ENCODE assay signal across 22 mouse cellular contexts in genomic region chr16:93116111-93116969, GRCm38 (mm10).
DNase-seq lines count a peak whose midpoint lies in the region; ATAC-seq and TF ChIP-seq lines count a peak whose summit lies in the region.
"Had no signal": no experiment of that assay in that cellular context is flagged by ENCODE, and none has a peak within 500 bp of the region (broad histone marks: within the 10 kb centered on the region; RNA-seq: fewer than 3 reads in every experiment).

No protein-coding gene starts in this region.

- WGBS in forebrain, embryonic 11.5 days = 50% methylated on average over 16 of the region's 16 CpGs
- 34% methylated on average over 16 of the region's 16 CpGs for WGBS in forebrain, embryonic 15.5 days
- 86% methylated on average over 16 of the region's 16 CpGs for WGBS in lung, postnatal 0 days

- intact Hi-C loops in heart, postnatal 25 days (cut with DNase I) = no loop called here

- no peak for TF ChIP-seq EP300 in lung, postnatal 0 days (IDR thresholded peaks at IDR 0.05)

- H3K9ac ChIP-seq in forebrain, embryonic 11.5 days (ENCODE audit: low read length) = no peak overlapping the region
- no peak overlapping the region for H3K9ac ChIP-seq in forebrain, embryonic 15.5 days (replicated peaks)
- H3K9ac ChIP-seq in lung, postnatal 0 days (replicated peaks; ENCODE audit: low read depth) = no peak overlapping the region
- H3K9ac ChIP-seq: heart, embryonic 15.5 days; neural tube, embryonic 12.5 days had no signal

- no peak overlapping the region for H3K4me3 ChIP-seq in forebrain, embryonic 11.5 days (ENCODE audit: low read depth, low read length)
- no peak overlapping the region for H3K4me3 ChIP-seq in forebrain, embryonic 15.5 days
- no peak overlapping the region for H3K4me3 ChIP-seq in lung, postnatal 0 days (ENCODE audit: low read depth, low read length)
- H3K4me3 ChIP-seq: erythroblast, embryonic 14.5 days; heart, adult 2 months; heart, embryonic 15.5 days; hindbrain, embryonic 10.5 days; limb, embryonic 10.5 days; neural tube, embryonic 12.5 days had no signal

- H3K4me2 ChIP-seq in forebrain, embryonic 11.5 days (ENCODE audit: low read depth, low read length, severe bottlenecking) = no peak overlapping the region
- H3K4me2 ChIP-seq in forebrain, embryonic 15.5 days (replicated peaks) = no peak overlapping the region
- no peak overlapping the region for H3K4me2 ChIP-seq in lung, postnatal 0 days (replicated peaks; ENCODE audit: low read depth, low read length)
- H3K4me2 ChIP-seq: heart, embryonic 15.5 days; liver, embryonic 11.5 days; midbrain, embryonic 11.5 days; neural tube, embryonic 12.5 days had no signal

- no peaks in the 10 kb centered on the region for H3K4me1 ChIP-seq in forebrain, embryonic 11.5 days (replicated peaks; ENCODE audit: control insufficient read depth, insufficient read depth, low read length)
- peaks cover 4% of the 10 kb centered on the region; the same call in 1 of the 2 replicates for H3K4me1 ChIP-seq in forebrain, embryonic 15.5 days
- no peaks in the 10 kb centered on the region for H3K4me1 ChIP-seq in lung, postnatal 0 days (ENCODE audit: insufficient read depth, low read depth, low read length)
- H3K4me1 ChIP-seq: heart, embryonic 15.5 days; limb, embryonic 10.5 days; neural tube, embryonic 12.5 days had no signal

- H3K27ac ChIP-seq in forebrain, embryonic 11.5 days (ENCODE audit: low read depth, low read length) = no peak overlapping the region
- H3K27ac ChIP-seq in forebrain, embryonic 15.5 days (replicated peaks) = no peak overlapping the region
- H3K27ac ChIP-seq in lung, postnatal 0 days (ENCODE audit: low read length) = no peak overlapping the region
- H3K27ac ChIP-seq: heart, adult 2 months; heart, embryonic 15.5 days; hindbrain, embryonic 10.5 days; limb, embryonic 10.5 days; neural tube, embryonic 12.5 days had no signal

- no peaks in the 10 kb centered on the region for H3K36me3 ChIP-seq in forebrain, embryonic 11.5 days (ENCODE audit: control insufficient read depth, insufficient read depth, low read length)
- no peaks in the 10 kb centered on the region for H3K36me3 ChIP-seq in forebrain, embryonic 15.5 days
- no peaks in the 10 kb centered on the region for H3K36me3 ChIP-seq in lung, postnatal 0 days (ENCODE audit: insufficient read depth, low read length)
- H3K36me3 ChIP-seq: heart, embryonic 15.5 days; hindbrain, embryonic 10.5 days; limb, embryonic 10.5 days; neural tube, embryonic 12.5 days had no signal

- peak; percentile 70 for ATAC-seq in forebrain, embryonic 11.5 days (replicated peaks; ENCODE audit: low FRiP score)
- no peak; the same call in 1 of the 2 replicates for ATAC-seq in forebrain, embryonic 15.5 days (replicated peaks)
- no peak for ATAC-seq in lung, postnatal 0 days

- TF ChIP-seq CTCF in lung, postnatal 0 days (IDR thresholded peaks at IDR 0.05) = no peak

- no peak for DNase-seq in forebrain, embryonic 11.5 days (ENCODE audit: low spot score)
- DNase-seq in right cerebral cortex, adult 2 months (ENCODE audit: low spot score in 2 of 2) = peak; percentile 61 to 62
- no peak for DNase-seq in right cerebral cortex, postnatal 10 days (ENCODE audit: low spot score in 2 of 2)
- DNase-seq in left cerebral cortex, adult 9 months (ENCODE audit: low spot score in 2 of 2) = peak; percentile 30 to 64
- DNase-seq in lung, postnatal 0 days (ENCODE audit: low spot score) = no peak
- no peak for DNase-seq in layer of hippocampus, adult 9-11 months
- DNase-seq in heart, postnatal 25 days (ENCODE audit: low spot score) = no peak
- DNase-seq: cerebellum, postnatal 25 days; heart, adult 2 months; kidney, adult 2 months; kidney, postnatal 14 days; lung, adult 2 months; lung, postnatal 4 days; thymus, postnatal 36 days had no signal

- H3K27me3 ChIP-seq in forebrain, embryonic 11.5 days (ENCODE audit: control insufficient read depth, insufficient read depth, low read length) = no peaks in the 10 kb centered on the region
- H3K27me3 ChIP-seq in forebrain, embryonic 15.5 days = no peaks in the 10 kb centered on the region
- no peaks in the 10 kb centered on the region for H3K27me3 ChIP-seq in lung, postnatal 0 days (replicated peaks; ENCODE audit: insufficient read depth, low read length)
- H3K27me3 ChIP-seq: heart, embryonic 15.5 days; neural tube, embryonic 12.5 days had no signal

- H3K9me3 ChIP-seq in forebrain, embryonic 11.5 days (ENCODE audit: control insufficient read depth, low read length) = no peaks in the 10 kb centered on the region
- no peaks in the 10 kb centered on the region for H3K9me3 ChIP-seq in forebrain, embryonic 15.5 days
- H3K9me3 ChIP-seq in lung, postnatal 0 days (ENCODE audit: low read length) = no peaks in the 10 kb centered on the region
- H3K9me3 ChIP-seq: heart, embryonic 15.5 days; hindbrain, embryonic 10.5 days; limb, embryonic 10.5 days; neural tube, embryonic 12.5 days had no signal

Comparison
In these comparisons a context has a peak if more than half of its experiments do, and no peak if none do; other contexts are left out.
1. DNase-seq: peak in right cerebral cortex, adult 2 months (2 of 2) and left cerebral cortex, adult 9 months (2 of 2); none in forebrain, embryonic 11.5 days (single experiment), right cerebral cortex, postnatal 10 days (0 of 2), lung, postnatal 0 days (single experiment), layer of hippocampus, adult 9-11 months (single experiment) and heart, postnatal 25 days (single experiment).